Mouse (Mus musculus) lung, adult 2 months (tissue): Measurements from ENCODE around the gene Rab25.

Experiments used
- CTCF ChIP-seq: fragments of 200-500 bp; IDR thresholded peaks from 2 replicates; pipeline ENCODE4 v1.5.1; 2011; ENCODE audit warnings: mild to moderate bottlenecking, low read length, control low read depth; ENCODE audit not compliant: insufficient read depth
- POLR2A ChIP-seq: fragments of 200-500 bp; IDR thresholded peaks from 2 replicates; pipeline ENCODE4 v1.6.1; 2011; ENCODE audit warnings: low read depth, mild to moderate bottlenecking, control low read depth, low read length, borderline replicate concordance; ENCODE audit errors: extremely low read depth

GRCm38 (mm10) chr3:88503881-88504746 is 44.0 kb downstream of the Rab25 start:
- TF ChIP-seq CTCF (no peak), POLR2A (no peak)
